Mouse (Mus musculus): ENCODE data around the gene Slc47a2. TPM values are rescaled to one million over a fixed set of nuclear protein-coding genes. Genes with fewer than 3 reads are reported as not detected.

Gene Slc47a2
- total and polyA plus RNA-seq, 3 experiments: 0.15 to 0.25 TPM; not detected in 1

GRCm38 (mm10) chr11:61283414-61284049, 59.1 kb downstream of the Slc47a2 start:
- peaks cover 4% of the 10 kb centered on the region in 2 experiments; a peak in 1 of 4 replicates for H3K4me1 ChIP-seq (ENCODE audit: control insufficient read depth in 1 of 2, insufficient read depth in 2 of 2, low read length in 2 of 2)
- peak; percentile 89 for TF ChIP-seq ETS1 (IDR thresholded peaks at IDR 0.05; ENCODE audit: low read depth, low read length)
- TF ChIP-seq SIN3A (IDR thresholded peaks at IDR 0.05; ENCODE audit: low read length): 0 out of 2 replicates have a peak, but pooled peaks have one; percentile 33
- peak; percentile 56 for TF ChIP-seq GATA1 (IDR thresholded peaks at IDR 0.05; ENCODE audit: low read depth, low read length)
- peak; percentile 47 to 52; a peak in 3 of 4 replicates for TF ChIP-seq EP300 (IDR thresholded peaks at IDR 0.05; ENCODE audit: low read depth in 1 of 2, low read length in 2 of 2)
- TF ChIP-seq USF1 (IDR thresholded peaks at IDR 0.05; ENCODE audit: low read depth, low read length): peak; percentile 62; the same call in 1 of the 2 replicates
- TF ChIP-seq USF2 (IDR thresholded peaks at IDR 0.05; ENCODE audit: borderline replicate concordance in 1 of 2, insufficient read depth in 1 of 2, low read depth in 1 of 2, low read length in 2 of 2): no peak
- no peaks in the 10 kb centered on the region for H3K9me3 ChIP-seq (replicated peaks; ENCODE audit: insufficient read depth, low read length)

GRCm38 (mm10) chr11:61278445-61279077, 64.1 kb downstream of the Slc47a2 start:
- no peak for DNase-seq (ENCODE audit: low read depth, low spot score)
- H3K4me3 ChIP-seq (ENCODE audit: control insufficient read depth in 1 of 2, insufficient read depth in 1 of 2, low read depth in 2 of 2, low read length in 2 of 2): no peak overlapping the region
- no peak overlapping the region for H3K9ac ChIP-seq (ENCODE audit: control insufficient read depth, low read depth, low read length, poor library complexity, severe bottlenecking)
- no peak overlapping the region for H3K27ac ChIP-seq (ENCODE audit: control insufficient read depth, low read depth, low read length)
- no peaks in the 10 kb centered on the region for H3K79me2 ChIP-seq (ENCODE audit: control insufficient read depth, insufficient read depth, low read length, poor library complexity)
- H3K27me3 ChIP-seq (ENCODE audit: control insufficient read depth in 1 of 2, insufficient read depth in 2 of 2, low read length in 2 of 2): no peaks in the 10 kb centered on the region
- H3K36me3 ChIP-seq (ENCODE audit: control insufficient read depth in 1 of 2, insufficient read depth in 2 of 2, low read length in 2 of 2): peaks cover 0 to 21% of the 10 kb centered on the region in 2 experiments; a peak in 2 of 4 replicates
- H3K9me3 ChIP-seq (replicated peaks; ENCODE audit: insufficient read depth, low read length): no peaks in the 10 kb centered on the region
- TF ChIP-seq MAZ (IDR thresholded peaks at IDR 0.05; ENCODE audit: low read depth, low read length): no peak
- TF ChIP-seq ZNF384 (IDR thresholded peaks at IDR 0.05; ENCODE audit: low read depth, low read length): no peak
- no peak for TF ChIP-seq POLR2AphosphoS2 (IDR thresholded peaks at IDR 0.05; ENCODE audit: low read length)
- no peak for TF ChIP-seq KAT2A (conservative IDR thresholded peaks at IDR 0.05; ENCODE audit: low read depth, low read length)
- no peak for TF ChIP-seq SMC3 (IDR thresholded peaks at IDR 0.05; ENCODE audit: low read depth, low read length)
- no peak for TF ChIP-seq ETS1 (IDR thresholded peaks at IDR 0.05; ENCODE audit: low read depth, low read length)
- TF ChIP-seq NRF1 (IDR thresholded peaks at IDR 0.05; ENCODE audit: insufficient read depth, low read depth, low read length, poor library complexity, severe bottlenecking): no peak
- H3K4me1 ChIP-seq (ENCODE audit: control insufficient read depth in 1 of 2, insufficient read depth in 2 of 2, low read length in 2 of 2): peaks cover 20 to 28% of the 10 kb centered on the region in 2 experiments

More at GRCm38 (mm10) chr11:61283414-61284049, 59.1 kb downstream of the Slc47a2 start:
- H3K79me2 ChIP-seq (ENCODE audit: control insufficient read depth, insufficient read depth, low read length, poor library complexity): no peaks in the 10 kb centered on the region
- peak; percentile 35 for DNase-seq (ENCODE audit: low read depth, low spot score)
- H3K4me3 ChIP-seq (ENCODE audit: control insufficient read depth in 1 of 2, insufficient read depth in 1 of 2, low read depth in 2 of 2, low read length in 2 of 2): no peak overlapping the region
- no peak overlapping the region for H3K9ac ChIP-seq (ENCODE audit: control insufficient read depth, low read depth, low read length, poor library complexity, severe bottlenecking)
- H3K36me3 ChIP-seq (ENCODE audit: control insufficient read depth in 1 of 2, insufficient read depth in 2 of 2, low read length in 2 of 2): peaks cover 0 to 3% of the 10 kb centered on the region in 2 experiments; a peak in 1 of 4 replicates
- no peaks in the 10 kb centered on the region; a peak in 3 of 4 replicates for H3K27me3 ChIP-seq (ENCODE audit: control insufficient read depth in 1 of 2, insufficient read depth in 2 of 2, low read length in 2 of 2)
- no peak overlapping the region for H3K27ac ChIP-seq (ENCODE audit: control insufficient read depth, low read depth, low read length)

All from MEL (cell line).